25 mouse cellular contexts compared by ENCODE assay signal in the genomic region with DNA sequence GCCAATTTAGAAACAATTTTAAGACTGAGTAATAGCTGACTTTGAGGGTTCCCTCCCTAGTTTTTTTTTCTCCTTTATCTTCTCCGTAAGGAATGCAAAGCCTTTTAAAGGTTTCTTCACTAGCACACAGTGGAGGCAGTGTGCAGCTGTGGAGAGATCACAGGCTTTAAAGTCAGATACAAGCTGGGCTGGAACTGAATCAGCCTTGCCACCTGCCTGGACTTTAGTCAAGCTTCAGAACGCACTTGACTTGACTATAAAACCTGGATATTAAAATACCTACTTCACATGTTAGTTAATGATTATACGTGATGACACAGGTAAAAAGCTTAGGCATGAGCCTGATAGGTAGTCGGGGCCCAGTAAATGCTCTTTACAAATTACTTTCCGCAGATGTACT. TPM values are rescaled to one million over a fixed set of nuclear protein-coding genes. Genes with fewer than 3 reads are reported as not detected.
DNase-seq lines count a peak whose midpoint lies in the region; ATAC-seq and TF ChIP-seq lines count a peak whose summit lies in the region.
"Had no signal": no experiment of that assay in that cellular context is flagged by ENCODE, and none has a peak within 500 bp of the region (broad histone marks: within the 10 kb centered on the region; RNA-seq: fewer than 3 reads in every experiment).

No protein-coding gene starts in this region.

- no peak for TF ChIP-seq CTCF in kidney, adult 2 months (conservative IDR thresholded peaks at IDR 0.05; ENCODE audit: insufficient read depth, insufficient read length, low read depth, low read length)

- 29% methylated on average over 5 of the region's 5 CpGs for WGBS in kidney, adult 2 months
- 75% methylated on average over 5 of the region's 5 CpGs for WGBS in kidney, embryonic 14.5 days
- WGBS in intestine, embryonic 14.5 days, result 64% methylated on average over 5 of the region's 5 CpGs
- 69% methylated on average over 5 of the region's 5 CpGs for WGBS in kidney, embryonic 15.5 days

- no peak overlapping the region for H3K9ac ChIP-seq in kidney, embryonic 14.5 days (ENCODE audit: low read depth, low read length)
- no peak overlapping the region for H3K9ac ChIP-seq in intestine, embryonic 14.5 days (ENCODE audit: low read length)
- no peak overlapping the region for H3K9ac ChIP-seq in kidney, embryonic 15.5 days
- H3K9ac ChIP-seq: hindbrain, embryonic 14.5 days; limb, embryonic 15.5 days; liver, embryonic 15.5 days; midbrain, embryonic 13.5 days had no signal

- H3K36me3 ChIP-seq in kidney, adult 2 months (ENCODE audit: control insufficient read depth, insufficient read depth, low read length), result no peaks in the 10 kb centered on the region
- H3K36me3 ChIP-seq in kidney, embryonic 14.5 days (ENCODE audit: control insufficient read depth, insufficient read depth, low read length), result no peaks in the 10 kb centered on the region
- no peaks in the 10 kb centered on the region for H3K36me3 ChIP-seq in intestine, embryonic 14.5 days (ENCODE audit: control insufficient read depth, insufficient read depth, low read length)
- H3K36me3 ChIP-seq in kidney, embryonic 15.5 days, result no peaks in the 10 kb centered on the region
- H3K36me3 ChIP-seq: heart, embryonic 10.5 days; limb, embryonic 15.5 days; liver, embryonic 15.5 days; midbrain, embryonic 13.5 days had no signal

- DNase-seq in kidney, adult 2 months, result peak; percentile 60
- no peak for DNase-seq in intestine, embryonic 14.5 days (ENCODE audit: low spot score)
- peak; percentile 1 to 5 for DNase-seq in kidney, postnatal 4 days
- DNase-seq in right cerebral cortex, postnatal 25 days, result no peak
- DNase-seq in B cell, adult 2 months, result no peak
- DNase-seq: adrenal gland, postnatal 14 days; cerebellum, adult 2 months; cerebellum, postnatal 25 days; heart, postnatal 4 days; lung, postnatal 14 days; right cerebral cortex, postnatal 14 days; spleen, adult 18-20 months; thymus, adult 18-20 months; thymus, postnatal 36 days had no signal

- no peaks in the 10 kb centered on the region for H3K4me1 ChIP-seq in kidney, adult 2 months (ENCODE audit: control insufficient read depth, insufficient read depth, low read length)
- H3K4me1 ChIP-seq in kidney, embryonic 14.5 days (ENCODE audit: control insufficient read depth, insufficient read depth, low read length), result no peaks in the 10 kb centered on the region
- no peaks in the 10 kb centered on the region for H3K4me1 ChIP-seq in intestine, embryonic 14.5 days (replicated peaks; ENCODE audit: control insufficient read depth, insufficient read depth, low read length)
- no peaks in the 10 kb centered on the region for H3K4me1 ChIP-seq in kidney, embryonic 15.5 days
- H3K4me1 ChIP-seq: heart, embryonic 10.5 days; limb, embryonic 15.5 days; midbrain, embryonic 13.5 days had no signal

- H3K4me3 ChIP-seq in kidney, adult 2 months (ENCODE audit: insufficient read depth, low read depth, low read length), result no peak overlapping the region
- H3K4me3 ChIP-seq in kidney, embryonic 14.5 days (ENCODE audit: low read length), result no peak overlapping the region
- no peak overlapping the region for H3K4me3 ChIP-seq in intestine, embryonic 14.5 days (ENCODE audit: low read depth, low read length)
- H3K4me3 ChIP-seq in kidney, embryonic 15.5 days (replicated peaks), result no peak overlapping the region
- H3K4me3 ChIP-seq: heart, embryonic 10.5 days; left cerebral cortex, adult 2 months; limb, embryonic 15.5 days; liver, embryonic 15.5 days; midbrain, embryonic 13.5 days had no signal

- H3K9me3 ChIP-seq in kidney, embryonic 14.5 days (ENCODE audit: control insufficient read depth, low read length), result no peaks in the 10 kb centered on the region
- H3K9me3 ChIP-seq in intestine, embryonic 14.5 days (ENCODE audit: control insufficient read depth, low read length), result no peaks in the 10 kb centered on the region
- H3K9me3 ChIP-seq in kidney, embryonic 15.5 days (replicated peaks), result no peaks in the 10 kb centered on the region
- H3K9me3 ChIP-seq: heart, embryonic 10.5 days; limb, embryonic 15.5 days; liver, embryonic 15.5 days; midbrain, embryonic 13.5 days had no signal

- H3K4me2 ChIP-seq in kidney, embryonic 14.5 days (replicated peaks; ENCODE audit: low read depth, low read length), result no peak overlapping the region
- H3K4me2 ChIP-seq in intestine, embryonic 14.5 days (ENCODE audit: low read length), result no peak overlapping the region
- no peak overlapping the region for H3K4me2 ChIP-seq in kidney, embryonic 15.5 days
- H3K4me2 ChIP-seq: hindbrain, embryonic 14.5 days; limb, embryonic 15.5 days; liver, embryonic 15.5 days; midbrain, embryonic 13.5 days had no signal

- H3K27ac ChIP-seq in kidney, adult 2 months (ENCODE audit: insufficient read depth, low read depth, low read length), result no peak overlapping the region
- H3K27ac ChIP-seq in kidney, embryonic 14.5 days (ENCODE audit: low read depth, low read length), result no peak overlapping the region
- no peak overlapping the region for H3K27ac ChIP-seq in intestine, embryonic 14.5 days (ENCODE audit: low read depth)
- no peak overlapping the region for H3K27ac ChIP-seq in kidney, embryonic 15.5 days
- H3K27ac ChIP-seq: heart, embryonic 10.5 days; hindbrain, embryonic 14.5 days; left cerebral cortex, adult 2 months; limb, embryonic 15.5 days; liver, embryonic 15.5 days; midbrain, embryonic 13.5 days had no signal

- ATAC-seq in kidney, embryonic 14.5 days (ENCODE audit: low FRiP score, low TSS enrichment), result no peak
- peak; percentile 72; the same call in 1 of the 2 replicates for ATAC-seq in intestine, embryonic 14.5 days (replicated peaks; ENCODE audit: low FRiP score, low TSS enrichment, low read depth)
- 0 out of 2 replicates have a peak, but pooled peaks have one; percentile 64 for ATAC-seq in kidney, embryonic 15.5 days (replicated peaks; ENCODE audit: low FRiP score)
- ATAC-seq: CD4-positive, CD25-positive, alpha-beta regulatory T cell, adult 4 months; forebrain, embryonic 14.5 days; inflammation-experienced regulatory T-cells, adult 6 months; midbrain, embryonic 13.5 days had no signal

- H3K27me3 ChIP-seq in kidney, adult 2 months (replicated peaks; ENCODE audit: control insufficient read depth, insufficient read depth, low read length), result no peaks in the 10 kb centered on the region
- H3K27me3 ChIP-seq in kidney, embryonic 14.5 days (ENCODE audit: control insufficient read depth, insufficient read depth, low read length), result no peaks in the 10 kb centered on the region
- no peaks in the 10 kb centered on the region; the same call in 1 of the 2 replicates for H3K27me3 ChIP-seq in intestine, embryonic 14.5 days (replicated peaks; ENCODE audit: control insufficient read depth, insufficient read depth, low read length)
- H3K27me3 ChIP-seq in kidney, embryonic 15.5 days, result peaks cover 17% of the 10 kb centered on the region; the same call in 1 of the 2 replicates
- H3K27me3 ChIP-seq: liver, embryonic 15.5 days had no signal

- TF ChIP-seq POLR2A in kidney, adult 2 months (IDR thresholded peaks at IDR 0.05; ENCODE audit: low read depth, low read length), result no peak

RNA-seq across cellular contexts. Expression of a gene that starts 32.6 kb away (rescaled TPM):
- 1.8 and 2.5 TPM in 2 replicates for polyA plus RNA-seq in kidney, adult 2 months (2012; rRNA removed)
- 1.3 and 1.5 TPM in 2 replicates for polyA plus RNA-seq in kidney, embryonic 14.5 days (2014; fragmentation: Nextera tagmentation; extraction: Ambion mirVana)
- polyA plus RNA-seq in intestine, embryonic 14.5 days (2014; fragmentation: Nextera tagmentation; extraction: Ambion mirVana), result 1.5 and 1.7 TPM in 2 replicates
- 3.0 and 3.3 TPM in 2 replicates for polyA plus RNA-seq in kidney, embryonic 15.5 days (2015; fragmentation: Nextera tagmentation; extraction: Ambion mirVana)

Comparison
In these comparisons a context has a peak if more than half of its experiments do, and no peak if none do; other contexts are left out.
1. DNase-seq: peak in kidney, adult 2 months (single experiment) and kidney, postnatal 4 days (2 of 2); none in intestine, embryonic 14.5 days (single experiment), right cerebral cortex, postnatal 25 days (single experiment) and B cell, adult 2 months (0 of 2).